Mouse (Mus musculus) CH12.LX (cell line): Measurements from ENCODE around the gene AU021092. TPM values are rescaled to one million over a fixed set of nuclear protein-coding genes. Genes with fewer than 3 reads are reported as not detected.

ENCODE experiments used
- DNase-seq: peaks from one replicate; pipeline ENCODE4 v3.0.0-alpha.2; 2013; ENCODE audit errors: extremely low read depth
- H3K27ac ChIP-seq: 2 replicates; pipeline ENCODE4 v1.5.1; 2012; ENCODE audit warnings: low read depth, mild to moderate bottlenecking, control low read depth, moderate library complexity; ENCODE audit not compliant: insufficient read depth
- H3K27me3 ChIP-seq: replicated peaks from 2 replicates; pipeline ENCODE3; 2012; ENCODE audit warnings: inconsistent platforms
- H3K36me3 ChIP-seq, 2 experiments: replicated peaks in 1 of 2; 2 replicates each; pipeline versions ENCODE3 to v1.6.1; 2012; ENCODE audit warnings: inconsistent platforms in 1 of 2, low read length in 1 of 2, mild to moderate bottlenecking in 1 of 2, mixed read lengths in 1 of 2, moderate library complexity in 1 of 2; ENCODE audit not compliant: control insufficient read depth in 1 of 2, insufficient read depth in 1 of 2
- H3K4me1 ChIP-seq, 2 experiments: 2 replicates each; pipeline ENCODE4 v1.6.1; 2012; ENCODE audit warnings: inconsistent platforms in 1 of 2, moderate library complexity in 1 of 2; ENCODE audit not compliant: insufficient read depth in 2 of 2, control insufficient read depth in 1 of 2
- H3K4me2 ChIP-seq: 2 replicates; pipeline ENCODE4 v1.6.1; 2012; ENCODE audit warnings: low read depth, mild to moderate bottlenecking, control low read depth; ENCODE audit not compliant: poor library complexity, insufficient read depth, severe bottlenecking
- H3K4me3 ChIP-seq, 3 experiments: fragments of 150-350 bp in 1 of 3; sonication (generic) in 1 of 3; replicated peaks in 1 of 3; 2 replicates each; pipeline versions ENCODE3 to v1.5.1; 2011 to 2012; ENCODE audit warnings: low read depth in 2 of 3, low read length in 2 of 3, mild to moderate bottlenecking in 2 of 3, moderate library complexity in 2 of 3, control low read depth in 1 of 3, improper control_type of control experiment in 1 of 3, inconsistent platforms in 1 of 3, mixed read lengths in 1 of 3; ENCODE audit not compliant: poor library complexity in 1 of 3
- H3K79me2 ChIP-seq: replicated peaks from 2 replicates; pipeline ENCODE4 v1.6.1; 2012; ENCODE audit warnings: mild to moderate bottlenecking, moderate library complexity; ENCODE audit not compliant: control insufficient read depth, poor library complexity, insufficient read depth, severe bottlenecking; ENCODE audit errors: extremely low read depth
- H3K9ac ChIP-seq: 2 replicates; pipeline ENCODE4 v1.6.1; 2012; ENCODE audit warnings: low read depth, mild to moderate bottlenecking, control low read depth, moderate library complexity; ENCODE audit not compliant: insufficient read depth
- H3K9me3 ChIP-seq: replicated peaks from 2 replicates; pipeline ENCODE3; 2012; ENCODE audit warnings: low read length, inconsistent platforms, mixed read lengths
- BHLHE40 ChIP-seq: IDR thresholded peaks from 2 replicates; pipeline ENCODE4 v1.6.1; 2011; ENCODE audit warnings: mild to moderate bottlenecking, low read depth, low read length, improper control_type of control experiment
- CHD2 ChIP-seq: IDR thresholded peaks from 2 replicates; pipeline ENCODE4 v1.6.1; 2011; ENCODE audit warnings: low read length, improper control_type of control experiment
- CTCF ChIP-seq, 2 experiments: IDR thresholded peaks in 1 of 2; conservative IDR thresholded peaks in 1 of 2; 2 replicates each; pipeline ENCODE4 v1.5.1; 2011 to 2012; ENCODE audit warnings: low read depth in 2 of 2, low read length in 2 of 2, improper control_type of control experiment in 1 of 2, inconsistent platforms in 1 of 2, mild to moderate bottlenecking in 1 of 2, moderate library complexity in 1 of 2
- E2F4 ChIP-seq: IDR thresholded peaks from 2 replicates; pipeline ENCODE4 v1.6.1; 2011; ENCODE audit warnings: low read depth, low read length, improper control_type of control experiment; ENCODE audit not compliant: insufficient replicate concordance
- ELF1 ChIP-seq: IDR thresholded peaks from 2 replicates; pipeline ENCODE4 v1.6.1; 2014; ENCODE audit warnings: low read depth, mild to moderate bottlenecking, inconsistent platforms, low read length, improper control_type of control experiment
- EP300 ChIP-seq: IDR thresholded peaks from 2 replicates; pipeline ENCODE4 v1.6.1; 2011; ENCODE audit warnings: low read length, improper control_type of control experiment
- ETS1 ChIP-seq: conservative IDR thresholded peaks from 2 replicates; pipeline ENCODE4 v1.6.1; 2012; ENCODE audit warnings: low read depth, mild to moderate bottlenecking, inconsistent platforms, low read length, improper control_type of control experiment, moderate library complexity
- GABPA ChIP-seq: IDR thresholded peaks from 2 replicates; pipeline ENCODE4 v1.6.1; 2012; ENCODE audit warnings: low read depth, low read length, improper control_type of control experiment, inconsistent platforms; ENCODE audit not compliant: insufficient replicate concordance
- IRF4 ChIP-seq: IDR thresholded peaks from 2 replicates; pipeline ENCODE4 v1.6.1; 2014; ENCODE audit warnings: low read depth, mild to moderate bottlenecking, inconsistent platforms, low read length, improper control_type of control experiment
- JUN ChIP-seq: IDR thresholded peaks from 2 replicates; pipeline ENCODE4 v1.6.1; 2011; ENCODE audit warnings: low read depth, mild to moderate bottlenecking, low read length, improper control_type of control experiment, moderate library complexity; ENCODE audit not compliant: insufficient read depth
- KAT2A ChIP-seq: IDR thresholded peaks from 2 replicates; pipeline ENCODE4 v1.6.1; 2012; ENCODE audit warnings: low read length, improper control_type of control experiment, inconsistent platforms; ENCODE audit not compliant: insufficient replicate concordance
- MAFK ChIP-seq: IDR thresholded peaks from 2 replicates; pipeline ENCODE4 v1.6.1; 2011; ENCODE audit warnings: low read length, improper control_type of control experiment; ENCODE audit not compliant: insufficient replicate concordance
- MAX ChIP-seq: IDR thresholded peaks from 2 replicates; pipeline ENCODE4 v1.6.1; 2011; ENCODE audit warnings: low read length, improper control_type of control experiment
- MAZ ChIP-seq: IDR thresholded peaks from 2 replicates; pipeline ENCODE4 v1.6.1; 2012; ENCODE audit warnings: low read depth, mild to moderate bottlenecking, inconsistent platforms, low read length, improper control_type of control experiment, moderate library complexity
- MEF2A ChIP-seq: IDR thresholded peaks from 2 replicates; pipeline ENCODE4 v1.6.1; 2014; ENCODE audit warnings: low read depth, mild to moderate bottlenecking, inconsistent platforms, low read length, improper control_type of control experiment, borderline replicate concordance
- MXI1 ChIP-seq: IDR thresholded peaks from 2 replicates; pipeline ENCODE4 v1.6.1; 2011; ENCODE audit warnings: mild to moderate bottlenecking, low read depth, low read length, improper control_type of control experiment
- NELFE ChIP-seq: IDR thresholded peaks from 2 replicates; pipeline ENCODE4 v1.6.1; 2011; ENCODE audit warnings: low read depth, low read length, improper control_type of control experiment
- NRF1 ChIP-seq: IDR thresholded peaks from 2 replicates; pipeline ENCODE4 v1.6.1; 2014; ENCODE audit warnings: low read depth, mild to moderate bottlenecking, inconsistent platforms, low read length, improper control_type of control experiment, moderate library complexity
- PAX5 ChIP-seq: IDR thresholded peaks from 2 replicates; pipeline ENCODE4 v1.6.1; 2012; ENCODE audit warnings: low read length, inconsistent platforms, mixed read lengths
- POLR2A ChIP-seq: IDR thresholded peaks from 2 replicates; pipeline ENCODE4 v1.6.1; 2011; ENCODE audit warnings: low read depth, mild to moderate bottlenecking, improper control_type of control experiment, low read length
- POLR2AphosphoS2 ChIP-seq: IDR thresholded peaks from 2 replicates; pipeline ENCODE4 v1.6.1; 2011; ENCODE audit warnings: low read depth, low read length, improper control_type of control experiment
- RAD21 ChIP-seq: IDR thresholded peaks from 2 replicates; pipeline ENCODE4 v1.6.1; 2011; ENCODE audit warnings: low read depth, mild to moderate bottlenecking, low read length, improper control_type of control experiment, moderate library complexity
- RCOR1 ChIP-seq: conservative IDR thresholded peaks from 2 replicates; pipeline ENCODE4 v1.6.1; 2012; ENCODE audit warnings: low read depth, mild to moderate bottlenecking, inconsistent platforms, low read length, improper control_type of control experiment
- SIN3A ChIP-seq: IDR thresholded peaks from 2 replicates; pipeline ENCODE4 v1.6.1; 2012; ENCODE audit warnings: low read length, improper control_type of control experiment, inconsistent platforms
- SMC3 ChIP-seq: IDR thresholded peaks from 2 replicates; pipeline ENCODE4 v1.6.1; 2011; ENCODE audit warnings: low read depth, low read length, improper control_type of control experiment
- TBP ChIP-seq: conservative IDR thresholded peaks from 2 replicates; pipeline ENCODE4 v1.6.1; 2011; ENCODE audit warnings: low read depth, low read length, improper control_type of control experiment
- TCF12 ChIP-seq: IDR thresholded peaks from 2 replicates; pipeline ENCODE4 v1.6.1; 2014; ENCODE audit warnings: low read depth, mild to moderate bottlenecking, inconsistent platforms, low read length, improper control_type of control experiment
- UBTF ChIP-seq: IDR thresholded peaks from 2 replicates; pipeline ENCODE4 v1.6.1; 2012; ENCODE audit warnings: low read depth, mild to moderate bottlenecking, inconsistent platforms, low read length, improper control_type of control experiment, moderate library complexity
- USF2 ChIP-seq: conservative IDR thresholded peaks from 2 replicates; pipeline ENCODE4 v1.6.1; 2011; ENCODE audit warnings: low read depth, low read length, improper control_type of control experiment
- ZC3H11A ChIP-seq: IDR thresholded peaks from 2 replicates; pipeline ENCODE4 v1.6.1; 2012; ENCODE audit warnings: low read depth, mild to moderate bottlenecking, inconsistent platforms, low read length, improper control_type of control experiment
- ZKSCAN1 ChIP-seq: IDR thresholded peaks from 2 replicates; pipeline ENCODE4 v1.6.1; 2012; ENCODE audit warnings: low read depth, inconsistent platforms, low read length, improper control_type of control experiment, borderline replicate concordance
- ZMIZ1 ChIP-seq: IDR thresholded peaks from 2 replicates; pipeline ENCODE4 v1.6.1; 2012; ENCODE audit warnings: low read depth, mild to moderate bottlenecking, inconsistent platforms, low read length, improper control_type of control experiment
- dilution Hi-C: fragments of 300-500 bp; cut with MboI; formaldehyde crosslinking; loops from 2 replicates; pipeline ENCODE4 v1.14.3; 2020; ENCODE audit warnings: low sequenced_read_pairs; ENCODE audit not compliant: extremely low pct_unique_long_range_greater_than_20kb, extremely low pct_ligation_motif_present
- in situ Hi-C: fragments of 300-500 bp; cut with MboI; formaldehyde crosslinking; loops from 3 replicates; pipeline ENCODE4 v1.14.3; 2019; ENCODE audit warnings: low sequenced_read_pairs, low pct_ligation_motif_present, low pct_unique_long_range_greater_than_20kb, mixed read lengths
- polyA plus RNA-seq: library from polyadenylated mRNA; unstranded; fragments of >175 nt; gene quantifications from 2 replicates; pipeline ENCODE4 v1.2.1, GENCODE M21; 2012; ENCODE audit warnings: low read depth; ENCODE audit not compliant: insufficient read length
- total RNA-seq, 2 experiments: library from RNA; depleted of rRNA; stranded (reverse); fragments of 300-350 nt in 1 of 2; fragments of >200 nt in 1 of 2; gene quantifications; 2 replicates each; pipeline ENCODE4 v1.2.3; 2012 to 2014

AU021092 gene
- total and polyA plus RNA-seq, 3 experiments, result not detected

DNA sequence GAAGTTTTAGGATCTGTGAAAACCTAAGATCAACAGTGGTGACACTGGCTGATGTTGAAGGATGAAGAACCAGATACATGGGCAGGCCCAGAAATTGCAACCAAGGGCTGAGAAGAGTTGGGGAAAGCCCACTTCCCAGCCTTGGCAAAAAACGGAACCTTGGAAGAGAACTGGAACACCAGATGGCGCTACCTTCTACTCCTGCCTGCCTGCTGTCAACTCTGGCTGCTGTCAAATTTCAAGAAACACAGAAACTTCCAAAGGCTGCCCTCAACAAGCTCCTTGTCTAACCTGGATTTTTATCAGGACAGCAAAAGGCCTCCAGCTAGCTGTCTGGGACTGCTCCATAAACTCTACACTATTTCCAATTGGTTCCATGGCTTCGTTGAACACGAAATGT is 19.4 kb downstream of the AU021092 start (continued):
- peak; percentile 44; the same call in 1 of the 2 replicates for TF ChIP-seq NELFE
- no peak for TF ChIP-seq ETS1
- peak; percentile 85 for TF ChIP-seq SMC3
- no peak for TF ChIP-seq USF2
- no peak for TF ChIP-seq ZKSCAN1
- no peak for TF ChIP-seq EP300
- TF ChIP-seq JUN, result no peak
- no peak for TF ChIP-seq NRF1
- TF ChIP-seq RAD21, result peak; percentile 66
- TF ChIP-seq POLR2A, result no peak
- TF ChIP-seq TBP, result no peak
- TF ChIP-seq E2F4, result no peak
- no peak for TF ChIP-seq GABPA
- TF ChIP-seq IRF4, result peak; percentile 50; the same call in 1 of the 2 replicates
- peak; percentile 23; the same call in 1 of the 2 replicates for TF ChIP-seq ELF1
- TF ChIP-seq MAZ, result no peak
- TF ChIP-seq SIN3A, result peak; percentile 98
- TF ChIP-seq BHLHE40, result 0 out of 2 replicates have a peak, but pooled peaks have one; percentile 19

DNA sequence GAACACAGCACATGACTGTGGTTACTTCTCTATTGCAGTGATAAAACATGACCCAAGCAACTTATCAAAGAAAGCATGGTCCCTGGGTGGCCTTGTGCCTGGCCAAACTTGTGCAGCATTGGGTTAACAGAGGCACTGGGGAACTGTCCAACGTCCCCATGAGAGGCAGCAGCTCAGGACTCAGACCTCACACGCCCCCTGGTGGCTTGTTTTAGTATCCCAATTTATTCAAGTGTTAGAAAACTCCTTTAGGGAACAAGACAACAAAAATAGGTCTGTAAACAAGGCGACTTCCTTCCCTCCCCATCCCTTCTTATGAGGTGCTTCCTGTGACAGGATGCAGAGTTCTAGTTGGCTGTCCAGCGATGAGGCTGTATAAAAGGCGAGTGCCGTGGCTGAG is 27.0 kb downstream of the AU021092 start:
- DNase-seq, result peak; percentile 72
- Histone ChIP-seq H3K4me3 (no peak overlapping the region), H3K79me2 (no peaks in the 10 kb centered on the region), H3K36me3 (peaks cover 41 to 59% of the 10 kb centered on the region in 2 experiments), H3K4me1 (no peaks in the 10 kb centered on the region), H3K9ac (no peak overlapping the region)
- dilution Hi-C loops (no loop called here), in situ Hi-C loops (no loop called here)
- TF ChIP-seq ETS1, result no peak
- no peak for TF ChIP-seq RCOR1
- TF ChIP-seq SMC3, result peak; percentile 65
- TF ChIP-seq POLR2AphosphoS2, result no peak
- no peak for TF ChIP-seq PAX5
- TF ChIP-seq ZMIZ1, result no peak
- no peak for TF ChIP-seq KAT2A
- no peak for TF ChIP-seq POLR2A
- TF ChIP-seq MAFK, result no peak
- TF ChIP-seq MAX, result no peak
- peak; percentile 83 to 91 for TF ChIP-seq CTCF (conservative IDR thresholded peaks at IDR 0.05 in 1 of 2, IDR thresholded peaks at IDR 0.05 in 1 of 2; ENCODE audit: low read depth in 2 of 2, low read length in 2 of 2)
- TF ChIP-seq TCF12, result no peak
- no peak for TF ChIP-seq USF2
- no peak for TF ChIP-seq ZC3H11A
- TF ChIP-seq ZKSCAN1, result no peak
- no peak for TF ChIP-seq CHD2
- no peak; the same call in 1 of the 2 replicates for TF ChIP-seq NELFE
- TF ChIP-seq UBTF, result no peak
- TF ChIP-seq MXI1, result no peak
- no peak for TF ChIP-seq BHLHE40
- TF ChIP-seq SIN3A, result no peak
- TF ChIP-seq MEF2A, result no peak
- peak; percentile 74 for TF ChIP-seq RAD21
- TF ChIP-seq, all 38 proteins: peak for 3
- Histone ChIP-seq H3K27ac (no peak overlapping the region), H3K4me2 (no peak overlapping the region), H3K9me3 (no peaks in the 10 kb centered on the region), H3K27me3 (peaks cover 3% of the 10 kb centered on the region)
